Mouse (Mus musculus) G1E (cell line): ENCODE measurements around the gene Extl2.

ENCODE experiments used
- CTCF ChIP-seq: IDR thresholded peaks from 2 replicates; pipeline ENCODE4 v1.5.1; 2012; ENCODE audit warnings: low read depth, low read length, inconsistent platforms, mixed read lengths
- GATA1 ChIP-seq: IDR thresholded peaks from 2 replicates; pipeline ENCODE4 v1.6.1; 2012; ENCODE audit warnings: borderline replicate concordance, low read length, inconsistent platforms, mixed read lengths
- TAL1 ChIP-seq: conservative IDR thresholded peaks from 2 replicates; pipeline ENCODE4 v1.6.1; 2012; ENCODE audit warnings: low read depth, low read length, inconsistent platforms, mixed read lengths

- TF ChIP-seq CTCF (no peak), TAL1 (no peak), GATA1 (no peak)
Observed at GRCm38 (mm10) chr3:116024669-116025068, 17.4 kb downstream of the Extl2 start.
